Comparison of ENCODE assay signal across 30 mouse cellular contexts in genomic region chr7:25844423-25844822, GRCm38 (mm10). TPM values are rescaled to one million over a fixed set of nuclear protein-coding genes. Genes with fewer than 3 reads are reported as not detected.
A peak's percentile ranks its signal among the peaks of the same experiment; 100 is the strongest.
DNase-seq lines count a peak whose midpoint lies in the region; ATAC-seq and TF ChIP-seq lines count a peak whose summit lies in the region.
"Had no signal": no experiment of that assay in that cellular context is flagged by ENCODE, and none has a peak within 500 bp of the region (broad histone marks: within the 10 kb centered on the region; RNA-seq: fewer than 3 reads in every experiment).

No protein-coding gene starts in this region.

- H3K9me3 ChIP-seq in kidney, postnatal 0 days (replicated peaks; ENCODE audit: low read length), result no peaks in the 10 kb centered on the region
- H3K9me3 ChIP-seq in lung, postnatal 0 days (ENCODE audit: low read length), result no peaks in the 10 kb centered on the region
- no peaks in the 10 kb centered on the region for H3K9me3 ChIP-seq in stomach, embryonic 14.5 days (ENCODE audit: control insufficient read depth, low read depth, low read length)
- H3K9me3 ChIP-seq in midbrain, embryonic 10.5 days (replicated peaks), result no peaks in the 10 kb centered on the region
- H3K9me3 ChIP-seq in forebrain, embryonic 16.5 days (ENCODE audit: control insufficient read depth, low read length), result no peaks in the 10 kb centered on the region
- H3K9me3 ChIP-seq: embryonic facial prominence, embryonic 13.5 days; intestine, embryonic 15.5 days; limb, embryonic 10.5 days; limb, embryonic 15.5 days; liver, embryonic 13.5 days; midbrain, embryonic 13.5 days; neural tube, embryonic 13.5 days had no signal

- H3K4me2 ChIP-seq in kidney, postnatal 0 days (ENCODE audit: low read length), result no peak overlapping the region
- no peak overlapping the region for H3K4me2 ChIP-seq in lung, postnatal 0 days (replicated peaks; ENCODE audit: low read depth, low read length)
- H3K4me2 ChIP-seq in stomach, embryonic 14.5 days (replicated peaks; ENCODE audit: low read depth, low read length), result no peak overlapping the region
- no peak overlapping the region for H3K4me2 ChIP-seq in forebrain, embryonic 16.5 days (ENCODE audit: low read length)
- H3K4me2 ChIP-seq: embryonic facial prominence, embryonic 13.5 days; intestine, embryonic 15.5 days; limb, embryonic 15.5 days; liver, embryonic 13.5 days; midbrain, embryonic 13.5 days; neural tube, embryonic 13.5 days had no signal

- TF ChIP-seq CTCF in kidney, postnatal 0 days (IDR thresholded peaks at IDR 0.05; ENCODE audit: low read depth), result no peak
- TF ChIP-seq CTCF in lung, postnatal 0 days (IDR thresholded peaks at IDR 0.05), result no peak

- H3K36me3 ChIP-seq in kidney, postnatal 0 days (ENCODE audit: insufficient read depth, low read length), result no peaks in the 10 kb centered on the region
- no peaks in the 10 kb centered on the region for H3K36me3 ChIP-seq in lung, postnatal 0 days (ENCODE audit: insufficient read depth, low read length)
- H3K36me3 ChIP-seq in stomach, embryonic 14.5 days (ENCODE audit: control insufficient read depth, insufficient read depth, low read length), result no peaks in the 10 kb centered on the region
- no peaks in the 10 kb centered on the region for H3K36me3 ChIP-seq in midbrain, embryonic 10.5 days
- H3K36me3 ChIP-seq in forebrain, embryonic 16.5 days (ENCODE audit: control insufficient read depth, insufficient read depth), result no peaks in the 10 kb centered on the region
- H3K36me3 ChIP-seq: embryonic facial prominence, embryonic 13.5 days; intestine, embryonic 15.5 days; limb, embryonic 10.5 days; limb, embryonic 15.5 days; liver, embryonic 13.5 days; midbrain, embryonic 13.5 days; neural tube, embryonic 13.5 days had no signal

- H3K27ac ChIP-seq in kidney, postnatal 0 days, result no peak overlapping the region
- H3K27ac ChIP-seq in lung, postnatal 0 days (ENCODE audit: low read length), result peak overlapping the region; percentile 65
- peak overlapping the region; percentile 27; the same call in 1 of the 2 replicates for H3K27ac ChIP-seq in stomach, embryonic 14.5 days (ENCODE audit: low read length)
- no peak overlapping the region for H3K27ac ChIP-seq in midbrain, embryonic 10.5 days (replicated peaks)
- H3K27ac ChIP-seq in forebrain, embryonic 16.5 days (ENCODE audit: low read length), result no peak overlapping the region
- H3K27ac ChIP-seq: embryonic facial prominence, embryonic 13.5 days; hindbrain, postnatal 0 days; intestine, embryonic 15.5 days; limb, embryonic 10.5 days; limb, embryonic 15.5 days; liver, embryonic 13.5 days; midbrain, embryonic 13.5 days; neural tube, embryonic 13.5 days had no signal

- H3K9ac ChIP-seq in kidney, postnatal 0 days (ENCODE audit: low read depth, low read length), result 0 out of 2 replicates have a peak overlapping the region, but pooled peaks have one; percentile 14
- no peak overlapping the region for H3K9ac ChIP-seq in lung, postnatal 0 days (replicated peaks; ENCODE audit: low read depth)
- no peak overlapping the region for H3K9ac ChIP-seq in stomach, embryonic 14.5 days (replicated peaks; ENCODE audit: low read depth, low read length)
- no peak overlapping the region for H3K9ac ChIP-seq in forebrain, embryonic 16.5 days (replicated peaks; ENCODE audit: low read depth, low read length)
- H3K9ac ChIP-seq: embryonic facial prominence, embryonic 13.5 days; intestine, embryonic 15.5 days; limb, embryonic 15.5 days; liver, embryonic 13.5 days; midbrain, embryonic 13.5 days; neural tube, embryonic 13.5 days had no signal

- DNase-seq in kidney, postnatal 0 days (ENCODE audit: low spot score), result peak; percentile 25
- DNase-seq in kidney, postnatal 14 days, result no peak
- DNase-seq in lung, postnatal 0 days (ENCODE audit: low spot score), result peak; percentile 65
- no peak for DNase-seq in lung, postnatal 14 days
- no peak for DNase-seq in midbrain, embryonic 10.5 days (ENCODE audit: low spot score)
- DNase-seq: adrenal gland, postnatal 14 days; cerebellum, adult 11-12 months; cerebellum, adult 9-11 months; gastrocnemius, postnatal 10 days; heart, postnatal 14 days; kidney, adult 9 months; layer of hippocampus, adult 9-11 months; liver, embryonic 13.5 days; right cerebral cortex, postnatal 4 days; thymus, adult 18-20 months; thymus, postnatal 25 days had no signal

- no peaks in the 10 kb centered on the region for H3K27me3 ChIP-seq in kidney, postnatal 0 days (ENCODE audit: insufficient read depth, low read length)
- H3K27me3 ChIP-seq in lung, postnatal 0 days (replicated peaks; ENCODE audit: insufficient read depth, low read length), result no peaks in the 10 kb centered on the region
- no peaks in the 10 kb centered on the region for H3K27me3 ChIP-seq in stomach, embryonic 14.5 days (ENCODE audit: control insufficient read depth, insufficient read depth, low read length)
- no peaks in the 10 kb centered on the region for H3K27me3 ChIP-seq in midbrain, embryonic 10.5 days (ENCODE audit: low read depth, poor library complexity, severe bottlenecking)
- no peaks in the 10 kb centered on the region for H3K27me3 ChIP-seq in forebrain, embryonic 16.5 days (replicated peaks; ENCODE audit: control insufficient read depth, insufficient read depth, low read length)
- H3K27me3 ChIP-seq: embryonic facial prominence, embryonic 13.5 days; intestine, embryonic 15.5 days; limb, embryonic 15.5 days; liver, embryonic 13.5 days; midbrain, embryonic 13.5 days; neural tube, embryonic 13.5 days had no signal

- no peak overlapping the region for H3K4me3 ChIP-seq in kidney, postnatal 0 days (replicated peaks; ENCODE audit: low read depth, low read length)
- H3K4me3 ChIP-seq in lung, postnatal 0 days (ENCODE audit: low read depth, low read length), result no peak overlapping the region
- H3K4me3 ChIP-seq in stomach, embryonic 14.5 days (ENCODE audit: low read depth, low read length), result no peak overlapping the region
- H3K4me3 ChIP-seq in midbrain, embryonic 10.5 days, result no peak overlapping the region
- H3K4me3 ChIP-seq in forebrain, embryonic 16.5 days (replicated peaks; ENCODE audit: low read length), result no peak overlapping the region
- H3K4me3 ChIP-seq: embryonic facial prominence, embryonic 13.5 days; intestine, embryonic 15.5 days; limb, embryonic 10.5 days; limb, embryonic 15.5 days; liver, embryonic 13.5 days; megakaryocyte, embryonic 14.5 days; midbrain, embryonic 13.5 days; neural tube, embryonic 13.5 days had no signal

- WGBS in kidney, postnatal 0 days, result 37% methylated on average over 8 of the region's 8 CpGs
- WGBS in lung, postnatal 0 days, result 28% methylated on average over 8 of the region's 8 CpGs
- 58% methylated on average over 8 of the region's 8 CpGs for WGBS in stomach, embryonic 14.5 days
- WGBS in midbrain, embryonic 10.5 days, result 80% methylated on average over 8 of the region's 8 CpGs
- WGBS in forebrain, embryonic 16.5 days, result 74% methylated on average over 8 of the region's 8 CpGs

- no peak for TF ChIP-seq EP300 in lung, postnatal 0 days (IDR thresholded peaks at IDR 0.05)

- no peak for ATAC-seq in kidney, postnatal 0 days (replicated peaks; ENCODE audit: low FRiP score, low read depth)
- ATAC-seq in lung, postnatal 0 days, result peak; percentile 29
- ATAC-seq in stomach, embryonic 14.5 days (ENCODE audit: insufficient number of reproducible peaks, insufficient read depth, low FRiP score, low read depth), result no peak
- no peak for ATAC-seq in forebrain, embryonic 16.5 days
- ATAC-seq: CD4-positive, CD25-positive, alpha-beta regulatory T cell, adult 4 months; hindbrain, postnatal 0 days; intestine, embryonic 15.5 days; midbrain, embryonic 13.5 days had no signal

- no peaks in the 10 kb centered on the region for H3K4me1 ChIP-seq in kidney, postnatal 0 days (replicated peaks; ENCODE audit: insufficient read depth, low read length)
- H3K4me1 ChIP-seq in lung, postnatal 0 days (ENCODE audit: insufficient read depth, low read depth, low read length), result no peaks in the 10 kb centered on the region
- peaks cover 4% of the 10 kb centered on the region; the same call in 1 of the 2 replicates for H3K4me1 ChIP-seq in stomach, embryonic 14.5 days (ENCODE audit: control insufficient read depth, insufficient read depth, low read length)
- no peaks in the 10 kb centered on the region for H3K4me1 ChIP-seq in midbrain, embryonic 10.5 days
- H3K4me1 ChIP-seq in forebrain, embryonic 16.5 days (replicated peaks; ENCODE audit: control insufficient read depth, insufficient read depth, low read length), result no peaks in the 10 kb centered on the region
- H3K4me1 ChIP-seq: embryonic facial prominence, embryonic 13.5 days; intestine, embryonic 15.5 days; limb, embryonic 15.5 days; liver, embryonic 13.5 days; midbrain, embryonic 13.5 days; neural tube, embryonic 13.5 days had no signal

RNA-seq across cellular contexts. Expression of gene Cyp2s1, which starts 27.7 kb away (rescaled TPM):
- 25.4 and 26.7 TPM in 2 replicates for polyA plus RNA-seq in kidney, postnatal 0 days (2015; fragmentation: Nextera tagmentation; extraction: Ambion mirVana)
- 51.9 and 53.1 TPM in 2 replicates for polyA plus RNA-seq in lung, postnatal 0 days (2015; fragmentation: Nextera tagmentation; extraction: Ambion mirVana)
- polyA plus RNA-seq in stomach, embryonic 14.5 days (2014; fragmentation: Nextera tagmentation; extraction: Ambion mirVana), result 32.0 and 34.1 TPM in 2 replicates
- 0.25 and 0.34 TPM in 2 replicates for polyA plus RNA-seq in midbrain, embryonic 10.5 days (2016; fragmentation: Nextera tagmentation; extraction: Ambion mirVana)
- polyA plus RNA-seq in forebrain, embryonic 16.5 days (2015; fragmentation: Nextera tagmentation; extraction: Ambion mirVana), result 1.0 and 1.1 TPM in 2 replicates

RNA-seq across cellular contexts. Expression of gene Cyp2b10, which starts 53.0 kb away (rescaled TPM):
- polyA plus RNA-seq in kidney, postnatal 0 days (2015; fragmentation: Nextera tagmentation; extraction: Ambion mirVana), result not detected in 2 replicates
- polyA plus RNA-seq in lung, postnatal 0 days (2015; fragmentation: Nextera tagmentation; extraction: Ambion mirVana), result 8.3 and 11.8 TPM in 2 replicates
- polyA plus RNA-seq in stomach, embryonic 14.5 days (2014; fragmentation: Nextera tagmentation; extraction: Ambion mirVana), result not detected in 2 replicates
- polyA plus RNA-seq in midbrain, embryonic 10.5 days (2016; fragmentation: Nextera tagmentation; extraction: Ambion mirVana), result not detected in 2 replicates
- polyA plus RNA-seq in forebrain, embryonic 16.5 days (2015; fragmentation: Nextera tagmentation; extraction: Ambion mirVana), result not detected in 2 replicates
- polyA plus RNA-seq: CD4-positive, CD25-positive, alpha-beta regulatory T cell, adult 4 months; embryonic facial prominence, embryonic 13.5 days; forebrain, embryonic 11.5 days; heart, embryonic 14.5 days; hindbrain, embryonic 11.5 days; hindbrain, postnatal 0 days; intestine, embryonic 15.5 days; limb, embryonic 10.5 days; limb, embryonic 15.5 days; midbrain, embryonic 13.5 days; neural tube, embryonic 13.5 days had no signal

RNA-seq across cellular contexts. Expression of gene Axl, which starts 55.9 kb away (rescaled TPM):
- polyA plus RNA-seq in kidney, postnatal 0 days (2015; fragmentation: Nextera tagmentation; extraction: Ambion mirVana), result 95.7 and 110 TPM in 2 replicates
- 74.6 and 81.6 TPM in 2 replicates for polyA plus RNA-seq in lung, postnatal 0 days (2015; fragmentation: Nextera tagmentation; extraction: Ambion mirVana)
- 66.4 and 75.3 TPM in 2 replicates for polyA plus RNA-seq in stomach, embryonic 14.5 days (2014; fragmentation: Nextera tagmentation; extraction: Ambion mirVana)
- 16.5 and 21.6 TPM in 2 replicates for polyA plus RNA-seq in midbrain, embryonic 10.5 days (2016; fragmentation: Nextera tagmentation; extraction: Ambion mirVana)
- polyA plus RNA-seq in forebrain, embryonic 16.5 days (2015; fragmentation: Nextera tagmentation; extraction: Ambion mirVana), result 14.6 and 15.9 TPM in 2 replicates

Comparison
In these comparisons a context has a peak if more than half of its experiments do, and no peak if none do; other contexts are left out.
1. DNase-seq: peak in kidney, postnatal 0 days (single experiment) and lung, postnatal 0 days (single experiment); none in kidney, postnatal 14 days (single experiment), lung, postnatal 14 days (single experiment) and midbrain, embryonic 10.5 days (single experiment).
2. H3K27ac ChIP-seq: peak in lung, postnatal 0 days (single experiment) and stomach, embryonic 14.5 days (single experiment); none in kidney, postnatal 0 days (single experiment), midbrain, embryonic 10.5 days (single experiment) and forebrain, embryonic 16.5 days (single experiment).
3. RNA of gene Cyp2s1, which starts 27.7 kb away (polyA plus RNA-seq): 51.9 to 53.1 TPM in lung, postnatal 0 days, 32.0 to 34.1 TPM in stomach, embryonic 14.5 days and 25.4 to 26.7 TPM in kidney, postnatal 0 days; 1.0 to 1.1 TPM in forebrain, embryonic 16.5 days and 0.25 to 0.34 TPM in midbrain, embryonic 10.5 days; every median in the first group is over 10 times any median in the second.